Mouse (Mus musculus): ENCODE data around the gene Zfp955b.
"Not testable (repeated sequence)": the region's sequence is repeated elsewhere in the genome, so short reads cannot be mapped to it uniquely, and the experiment has no call there.

Zfp955b gene

DNA sequence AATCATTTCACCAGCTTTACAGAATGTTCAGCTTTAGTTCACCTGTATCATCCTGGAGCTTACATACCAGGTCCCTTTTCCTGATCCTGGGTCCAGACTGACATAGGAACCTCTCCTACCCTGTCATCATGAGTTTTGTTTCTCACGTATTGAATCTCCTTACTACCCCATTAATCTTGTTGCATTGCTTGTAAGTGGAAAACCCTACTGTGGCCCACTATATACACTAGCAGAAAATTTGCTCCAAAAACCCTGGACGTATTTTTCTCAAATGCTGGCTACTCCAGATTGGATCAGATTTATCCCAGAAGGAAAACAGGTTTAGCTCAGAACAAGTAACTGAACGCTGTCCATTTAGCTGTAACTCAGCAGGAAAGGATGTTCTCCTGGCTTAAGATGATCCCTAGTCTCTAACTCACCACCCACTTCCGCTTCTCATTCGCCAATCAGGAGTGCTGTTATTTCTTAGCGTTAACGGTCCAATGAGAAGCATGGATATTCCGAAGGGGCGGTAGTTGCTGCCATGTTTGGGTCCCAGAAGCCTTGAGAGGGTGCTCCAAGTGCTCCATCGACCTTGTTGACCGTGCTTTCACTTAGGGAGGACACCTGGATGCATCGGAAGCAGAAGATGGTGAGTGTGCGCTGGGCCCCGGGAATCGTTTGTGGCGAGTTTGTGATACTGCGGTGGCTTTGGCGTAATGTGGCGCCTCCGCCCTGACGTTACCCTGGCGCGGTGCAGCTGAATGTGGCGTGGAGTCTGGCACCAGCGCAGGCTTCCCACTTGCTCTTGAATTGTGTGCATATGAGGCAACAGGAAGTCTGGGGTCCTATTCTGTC, at the start of gene Zfp955b:
Zfp955b (plus strand) TSS at position 506 of the 837 bp plus-strand sequence.
- DNase-seq (ENCODE audit: low spot score in 2 of 2), result not testable (repeated sequence)

DNA sequence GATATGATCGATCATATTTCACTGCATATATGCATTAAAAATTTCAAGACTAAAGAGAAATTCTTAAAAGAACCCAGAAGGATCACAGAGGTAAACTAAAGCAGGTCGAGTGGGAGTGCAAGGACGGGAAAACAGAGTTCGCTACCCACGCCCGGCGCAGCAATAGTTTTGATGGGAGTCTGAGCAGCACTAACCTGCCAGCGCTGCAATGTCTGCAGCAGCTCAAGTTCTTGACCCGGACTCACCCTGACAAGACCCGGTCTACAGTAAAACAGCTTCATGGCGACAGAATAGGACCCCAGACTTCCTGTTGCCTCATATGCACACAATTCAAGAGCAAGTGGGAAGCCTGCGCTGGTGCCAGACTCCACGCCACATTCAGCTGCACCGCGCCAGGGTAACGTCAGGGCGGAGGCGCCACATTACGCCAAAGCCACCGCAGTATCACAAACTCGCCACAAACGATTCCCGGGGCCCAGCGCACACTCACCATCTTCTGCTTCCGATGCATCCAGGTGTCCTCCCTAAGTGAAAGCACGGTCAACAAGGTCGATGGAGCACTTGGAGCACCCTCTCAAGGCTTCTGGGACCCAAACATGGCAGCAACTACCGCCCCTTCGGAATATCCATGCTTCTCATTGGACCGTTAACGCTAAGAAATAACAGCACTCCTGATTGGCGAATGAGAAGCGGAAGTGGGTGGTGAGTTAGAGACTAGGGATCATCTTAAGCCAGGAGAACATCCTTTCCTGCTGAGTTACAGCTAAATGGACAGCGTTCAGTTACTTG, 34.6 kb upstream of the Zfp955b start, which contains the start of gene Zfp955a:
Zfp955a (minus strand) TSS at position 616 of the 789 bp plus-strand sequence.
- DNase-seq (ENCODE audit: low spot score in 2 of 2), result not testable (repeated sequence)

DNA sequence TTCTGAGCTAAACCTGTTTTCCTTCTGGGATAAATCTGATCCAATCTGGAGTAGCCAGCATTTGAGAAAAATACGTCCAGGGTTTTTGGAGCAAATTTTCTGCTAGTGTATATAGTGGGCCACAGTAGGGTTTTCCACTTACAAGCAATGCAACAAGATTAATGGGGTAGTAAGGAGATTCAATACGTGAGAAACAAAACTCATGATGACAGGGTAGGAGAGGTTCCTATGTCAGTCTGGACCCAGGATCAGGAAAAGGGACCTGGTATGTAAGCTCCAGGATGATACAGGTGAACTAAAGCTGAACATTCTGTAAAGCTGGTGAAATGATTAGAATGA, 34.1 kb upstream of the Zfp955b start:
- DNase-seq (ENCODE audit: low spot score in 2 of 2), result not testable (repeated sequence)

DNA sequence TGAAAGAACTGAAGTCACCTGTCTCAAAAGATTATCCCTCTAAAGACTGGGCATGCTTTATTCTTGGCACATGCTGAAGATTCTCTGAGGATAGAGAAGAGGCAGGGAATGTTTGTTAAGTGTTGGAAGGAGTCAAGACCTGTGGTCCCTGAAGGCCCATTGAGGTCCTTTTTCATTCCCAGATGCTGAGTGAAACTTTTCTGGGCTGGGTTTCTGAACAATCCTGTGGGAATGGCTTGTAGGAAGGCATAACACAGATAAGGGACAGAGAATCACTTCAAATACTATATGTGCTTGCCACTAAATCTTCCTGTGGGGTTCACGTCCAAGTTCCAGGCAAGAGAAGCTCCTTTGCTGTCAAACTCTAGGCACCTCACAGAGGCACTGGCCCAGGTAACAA, 25.0 kb upstream of the Zfp955b start, which contains the start of gene Olfr63:
Olfr63 (plus strand) TSS at position 301 of the 400 bp plus-strand sequence.
- DNase-seq (ENCODE audit: low spot score in 2 of 2), result no peak

DNA sequence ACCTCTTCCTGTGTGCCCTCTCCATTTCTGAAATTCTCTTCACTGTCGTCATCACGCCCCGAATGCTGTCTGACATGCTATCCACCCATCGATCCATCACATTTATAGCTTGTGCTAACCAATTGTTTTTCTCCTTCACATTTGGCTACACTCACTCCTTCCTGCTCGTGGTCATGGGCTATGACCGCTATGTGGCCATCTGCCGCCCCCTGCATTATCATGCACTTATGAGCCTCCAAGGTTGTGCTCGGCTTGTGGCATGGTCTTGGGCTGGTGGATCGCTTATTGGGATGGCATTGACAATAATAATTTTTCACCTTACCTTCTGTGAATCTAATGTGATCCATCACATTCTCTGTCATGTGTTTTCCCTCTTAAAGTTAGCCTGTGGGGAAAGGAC, 20.4 kb upstream of the Zfp955b start:
- DNase-seq (ENCODE audit: low spot score in 2 of 2), result no peak

DNA sequence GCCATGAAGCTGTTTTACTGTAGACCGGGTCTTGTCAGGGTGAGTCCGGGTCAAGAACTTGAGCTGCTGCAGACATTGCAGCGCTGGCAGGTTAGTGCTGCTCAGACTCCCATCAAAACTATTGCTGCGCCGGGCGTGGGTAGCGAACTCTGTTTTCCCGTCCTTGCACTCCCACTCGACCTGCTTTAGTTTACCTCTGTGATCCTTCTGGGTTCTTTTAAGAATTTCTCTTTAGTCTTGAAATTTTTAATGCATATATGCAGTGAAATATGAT, 469 bp downstream of the Zfp955b start:
- not testable (repeated sequence) for DNase-seq (ENCODE audit: low spot score in 2 of 2)

DNA sequence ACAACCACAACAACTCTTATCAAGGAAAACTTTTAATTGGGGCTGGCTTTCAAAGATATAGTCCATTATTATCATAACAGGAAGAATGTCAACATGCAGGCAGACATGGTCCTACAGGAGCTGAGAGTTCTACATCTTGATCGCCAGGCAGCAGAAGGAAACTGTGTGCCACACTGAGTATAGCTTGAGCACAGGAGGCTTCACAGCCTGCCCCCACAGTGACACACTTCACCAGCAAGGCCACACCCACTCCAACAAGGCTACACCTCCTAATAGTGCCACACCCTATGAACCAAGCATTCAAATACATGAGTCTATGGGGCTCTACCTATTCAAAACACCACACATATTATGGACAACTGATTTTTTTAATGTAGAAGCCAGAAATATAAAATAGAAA, 63.6 kb downstream of the Zfp955b start:
- no peak for DNase-seq (ENCODE audit: low spot score in 2 of 2)
